Comparison of ENCODE assay signal across 29 mouse cellular contexts in the genomic region with DNA sequence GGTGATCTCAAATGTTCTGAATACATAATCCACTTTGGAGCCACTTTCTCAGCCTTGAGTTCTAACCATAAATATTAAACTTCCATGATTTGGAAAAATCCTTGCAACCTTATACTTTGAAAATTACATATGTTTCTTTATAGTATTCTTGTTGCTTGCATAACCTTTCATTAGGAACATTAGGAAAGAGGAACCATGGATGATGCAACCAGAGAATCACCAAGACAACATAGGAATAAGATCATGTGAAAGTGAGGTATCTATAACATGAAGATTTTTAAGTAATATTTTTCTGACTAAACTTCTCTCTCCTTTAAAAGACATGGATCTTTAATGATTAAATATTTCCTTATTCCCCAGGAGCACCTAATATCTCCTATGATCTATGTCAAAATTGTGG.
DNase-seq lines count a peak whose midpoint lies in the region; ATAC-seq lines count a peak whose summit lies in the region.
"Had no signal": no experiment of that assay in that cellular context is flagged by ENCODE, and none has a peak within 500 bp of the region (broad histone marks: within the 10 kb centered on the region; RNA-seq: fewer than 3 reads in every experiment).

No protein-coding gene starts in this region.

- no peaks in the 10 kb centered on the region for H3K4me1 ChIP-seq in heart, embryonic 11.5 days (ENCODE audit: control insufficient read depth, insufficient read depth, low read length)
- H3K4me1 ChIP-seq: embryonic facial prominence, embryonic 10.5 days; embryonic facial prominence, embryonic 13.5 days; forebrain, embryonic 12.5 days; forebrain, embryonic 15.5 days; heart, embryonic 12.5 days; heart, embryonic 15.5 days; hindbrain, embryonic 10.5 days; hindbrain, embryonic 13.5 days had no signal

- H3K4me3 ChIP-seq in heart, embryonic 11.5 days (ENCODE audit: low read depth, low read length): no peak overlapping the region
- H3K4me3 ChIP-seq: embryonic facial prominence, embryonic 10.5 days; embryonic facial prominence, embryonic 13.5 days; erythroblast, embryonic 14.5 days; forebrain, embryonic 12.5 days; forebrain, embryonic 15.5 days; heart, embryonic 12.5 days; heart, embryonic 15.5 days; hindbrain, embryonic 10.5 days; hindbrain, embryonic 13.5 days had no signal

- H3K9me3 ChIP-seq in heart, embryonic 11.5 days (replicated peaks; ENCODE audit: control insufficient read depth, low read length): no peaks in the 10 kb centered on the region
- H3K9me3 ChIP-seq: embryonic facial prominence, embryonic 10.5 days; embryonic facial prominence, embryonic 13.5 days; forebrain, embryonic 12.5 days; forebrain, embryonic 15.5 days; heart, embryonic 12.5 days; heart, embryonic 15.5 days; hindbrain, embryonic 10.5 days; hindbrain, embryonic 13.5 days had no signal

- no peak overlapping the region for H3K9ac ChIP-seq in heart, embryonic 11.5 days (ENCODE audit: low read depth, low read length)
- H3K9ac ChIP-seq: embryonic facial prominence, embryonic 13.5 days; forebrain, embryonic 12.5 days; forebrain, embryonic 15.5 days; heart, embryonic 12.5 days; heart, embryonic 15.5 days; hindbrain, embryonic 13.5 days had no signal

- peak; percentile 11 for DNase-seq in lung, postnatal 36 days
- no peak for DNase-seq in lung, adult 18-20 months
- DNase-seq in thymus, postnatal 14 days: no peak
- DNase-seq in cerebellum, postnatal 25 days: no peak
- DNase-seq: adrenal gland, adult 8-10 months; adrenal gland, postnatal 25 days; cerebellum, adult 11-12 months; cerebellum, adult 9-10 months; cerebellum, postnatal 14 days; embryo, embryonic 11 days; gastrocnemius, postnatal 36 days; heart, adult 11 months; heart, postnatal 10 days; heart, postnatal 36 days had no signal

- ATAC-seq in granulocyte monocyte progenitor cell, adult 5-6 weeks (replicated peaks; ENCODE audit: poor library complexity, severe bottlenecking): peak; percentile 92
- peak; percentile 90 for ATAC-seq in megakaryocyte progenitor cell, adult 5-6 weeks (replicated peaks; ENCODE audit: poor library complexity)
- no peak for ATAC-seq in heart, embryonic 11.5 days (replicated peaks; ENCODE audit: insufficient number of reproducible peaks, low FRiP score, low TSS enrichment)
- ATAC-seq: activated CD4-positive, CD25-positive, alpha-beta regulatory T cell, adult 4 months; CD4-positive, CD25-positive, alpha-beta regulatory T cell, adult 4 months; forebrain, embryonic 15.5 days; hindbrain, embryonic 16.5 days had no signal

- no peak overlapping the region for H3K27ac ChIP-seq in heart, embryonic 11.5 days (ENCODE audit: low read depth, low read length)
- H3K27ac ChIP-seq: embryonic facial prominence, embryonic 10.5 days; embryonic facial prominence, embryonic 13.5 days; forebrain, embryonic 12.5 days; forebrain, embryonic 15.5 days; heart, embryonic 15.5 days; hindbrain, embryonic 10.5 days; hindbrain, embryonic 13.5 days had no signal

- H3K27me3 ChIP-seq in heart, embryonic 11.5 days (ENCODE audit: control insufficient read depth, insufficient read depth, low read length): no peaks in the 10 kb centered on the region
- H3K27me3 ChIP-seq: embryonic facial prominence, embryonic 13.5 days; forebrain, embryonic 12.5 days; forebrain, embryonic 15.5 days; heart, embryonic 12.5 days; heart, embryonic 15.5 days; hindbrain, embryonic 13.5 days had no signal

- no peaks in the 10 kb centered on the region for H3K36me3 ChIP-seq in heart, embryonic 11.5 days (ENCODE audit: control insufficient read depth, insufficient read depth, low read length)
- H3K36me3 ChIP-seq: embryonic facial prominence, embryonic 10.5 days; embryonic facial prominence, embryonic 13.5 days; forebrain, embryonic 12.5 days; forebrain, embryonic 15.5 days; heart, embryonic 12.5 days; heart, embryonic 15.5 days; hindbrain, embryonic 10.5 days; hindbrain, embryonic 13.5 days had no signal

- no peak overlapping the region for H3K4me2 ChIP-seq in heart, embryonic 11.5 days
- H3K4me2 ChIP-seq: embryonic facial prominence, embryonic 13.5 days; forebrain, embryonic 12.5 days; forebrain, embryonic 15.5 days; heart, embryonic 12.5 days; heart, embryonic 15.5 days; hindbrain, embryonic 13.5 days had no signal
